Mouse (Mus musculus) naive thymus-derived CD4-positive, alpha-beta T cell, adult 2 months (primary cell): Measurements from ENCODE around the gene Ncmap.
A peak's percentile ranks its signal among the peaks of the same experiment; 100 is the strongest.

Experiments used
- DNase-seq: peaks from one replicate; pipeline ENCODE4 v3.0.0-alpha.2; 2011; ENCODE audit warnings: low read depth

Gene Ncmap

DNA sequence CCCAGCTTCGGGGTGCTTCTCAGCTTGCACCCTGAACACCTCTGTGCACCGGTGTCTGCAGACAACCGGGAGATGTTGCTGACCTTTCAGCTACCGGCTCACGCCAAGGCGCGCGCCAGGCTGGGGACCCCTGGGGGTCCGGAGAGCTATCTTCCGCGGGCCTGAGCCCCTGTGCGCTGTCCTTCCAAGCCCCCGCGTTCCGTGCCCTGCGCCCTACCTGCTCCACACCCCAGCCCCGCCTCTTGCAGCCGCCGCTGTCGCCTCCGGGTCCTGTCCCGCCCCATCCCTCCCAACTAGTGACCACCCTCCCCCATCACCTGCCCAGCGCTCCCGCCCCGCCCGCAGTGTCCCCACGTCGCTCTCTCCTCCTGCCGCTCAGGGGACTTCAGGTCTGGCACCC is at the start of gene Ncmap:
Ncmap (minus strand) TSS at position 237 of the 400 bp plus-strand sequence.
- no peak for DNase-seq

GRCm38 (mm10) chr4:135442473-135442872 is 44.4 kb upstream of the Ncmap start:
- no peak for DNase-seq

DNA sequence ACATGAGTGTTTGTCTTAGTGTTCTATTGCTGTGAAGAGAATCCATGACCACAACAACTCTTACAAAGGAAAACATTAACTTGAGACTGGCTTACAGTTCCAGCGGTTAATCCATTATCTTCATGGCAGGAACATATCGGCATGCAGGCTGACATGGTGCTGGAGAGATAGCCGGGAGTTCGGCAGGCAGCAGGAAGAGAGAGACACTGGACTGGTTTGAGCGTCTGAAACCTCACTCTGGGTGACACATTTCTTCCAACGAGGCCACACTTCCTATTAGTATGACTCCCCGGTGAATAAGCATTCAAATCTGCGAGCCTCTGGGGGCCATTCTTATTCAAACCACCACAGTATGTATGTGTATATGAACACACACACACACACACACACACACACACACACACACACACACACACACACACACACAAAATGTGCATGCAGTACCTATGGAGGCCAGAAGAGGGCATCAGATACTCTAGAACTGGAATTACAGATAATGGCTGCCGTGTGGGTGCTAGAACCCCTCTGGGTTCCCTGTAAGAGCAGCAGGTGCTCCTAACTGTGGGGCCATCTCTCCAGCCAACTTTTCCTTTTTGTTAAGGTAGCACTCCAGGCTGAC is 42.0 kb upstream of the Ncmap start:
- DNase-seq: peak; percentile 84

- peak; percentile 86 for DNase-seq
Observed at GRCm38 (mm10) chr4:135439188-135439647, 41.2 kb upstream of the Ncmap start.

- no peak for DNase-seq
Observed at GRCm38 (mm10) chr4:135437924-135438323, 39.9 kb upstream of the Ncmap start.

GRCm38 (mm10) chr4:135436291-135436690 is 38.3 kb upstream of the Ncmap start:
- DNase-seq: peak; percentile 90

- DNase-seq: no peak
Observed at GRCm38 (mm10) chr4:135434395-135434789, 36.4 kb upstream of the Ncmap start.

- DNase-seq: peak; percentile 90
Observed at GRCm38 (mm10) chr4:135433443-135434394, 35.7 kb upstream of the Ncmap start, which contains the start of gene Rcan3. Rcan3 (minus strand) TSS chr4:135433853.

DNA sequence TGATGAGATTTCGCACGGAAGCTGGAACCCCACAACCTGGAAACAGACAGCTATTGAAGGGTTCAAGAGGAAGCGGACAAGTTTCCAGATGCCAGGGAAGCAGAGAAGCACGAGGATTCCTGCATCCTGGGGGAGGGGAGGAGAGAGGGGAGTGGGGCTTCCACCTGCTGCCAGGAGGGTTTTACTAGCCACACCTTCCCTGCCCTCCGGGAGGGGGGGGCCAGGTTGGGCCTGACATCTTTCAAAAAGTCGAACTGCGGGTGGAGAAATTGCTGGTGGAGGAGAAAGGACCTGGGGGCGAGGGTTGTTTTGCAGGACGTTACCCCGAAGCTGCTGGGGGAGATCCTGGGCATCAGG is 35.0 kb upstream of the Ncmap start:
- no peak for DNase-seq

- no peak for DNase-seq
Observed at GRCm38 (mm10) chr4:135429990-135430760, 32.1 kb upstream of the Ncmap start.

GRCm38 (mm10) chr4:135429383-135429782 is 31.4 kb upstream of the Ncmap start:
- DNase-seq: no peak

GRCm38 (mm10) chr4:135426587-135426986 is 28.6 kb upstream of the Ncmap start:
- peak; percentile 60 for DNase-seq

DNA sequence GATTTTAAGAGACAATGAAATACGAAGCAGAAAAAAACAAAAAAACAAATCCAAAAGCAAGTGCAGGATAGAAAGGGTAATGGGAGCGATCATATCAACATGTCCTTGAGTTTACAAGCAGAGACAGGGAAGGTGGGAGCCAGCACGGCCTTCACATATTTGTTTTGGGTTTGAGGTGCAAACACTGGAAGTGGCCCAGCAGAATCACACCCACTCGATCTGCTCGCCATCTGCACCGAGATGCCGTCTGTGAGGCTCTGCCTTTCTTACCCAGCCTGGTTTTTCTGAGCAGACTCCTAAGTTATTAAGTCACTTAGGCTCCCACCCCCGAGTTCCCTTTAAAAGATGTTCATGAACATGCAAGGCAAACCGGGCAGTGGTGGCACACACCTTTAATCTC is 27.6 kb upstream of the Ncmap start:
- DNase-seq: no peak

DNA sequence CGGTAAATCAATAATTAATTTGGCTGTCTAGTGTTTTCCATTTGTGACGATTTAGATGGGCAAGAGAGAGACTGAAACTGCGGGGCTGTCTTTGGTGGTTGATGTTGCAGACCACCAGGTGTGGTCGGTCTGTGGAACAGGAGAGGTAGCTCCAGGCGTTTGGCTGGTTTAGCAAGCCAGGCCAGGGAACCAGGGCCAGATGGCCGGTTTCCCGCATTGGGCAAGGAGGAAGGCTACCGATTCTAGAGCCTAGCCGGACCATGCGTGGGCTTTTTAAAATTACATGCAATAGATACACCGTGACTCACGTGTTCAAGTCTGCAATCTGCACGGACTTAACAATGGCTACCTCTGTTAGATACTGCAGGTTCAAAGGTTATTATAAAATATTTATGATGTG is 22.9 kb upstream of the Ncmap start:
- DNase-seq: no peak

- no peak for DNase-seq
Observed at GRCm38 (mm10) chr4:135420416-135420815, 22.4 kb upstream of the Ncmap start.

GRCm38 (mm10) chr4:135419996-135420395 is 22.0 kb upstream of the Ncmap start:
- no peak for DNase-seq

GRCm38 (mm10) chr4:135416367-135416766 is 18.3 kb upstream of the Ncmap start:
- DNase-seq: peak; percentile 74

- no peak for DNase-seq
Observed at GRCm38 (mm10) chr4:135413491-135413890, 15.5 kb upstream of the Ncmap start.

DNA sequence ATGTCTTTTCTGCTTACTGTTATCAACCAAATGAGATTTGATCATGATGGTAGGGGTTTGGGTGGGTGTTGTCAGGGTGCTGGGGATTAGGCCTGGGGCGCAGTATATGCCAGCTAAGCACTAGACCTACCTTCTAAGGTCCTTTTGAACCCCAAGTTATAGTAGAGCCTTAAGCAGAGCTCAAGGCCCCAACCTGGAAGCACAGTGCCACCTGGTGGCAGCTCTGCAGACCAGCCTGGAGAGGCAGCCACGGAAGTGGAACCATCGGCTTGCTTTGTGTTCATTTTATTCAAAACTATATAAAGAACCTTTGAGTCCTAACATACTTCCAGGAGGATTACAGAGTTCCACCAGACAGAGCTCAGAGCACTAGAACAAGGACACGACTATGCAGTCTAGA is 13.6 kb upstream of the Ncmap start:
- peak; percentile 91 for DNase-seq

- peak; percentile 96 for DNase-seq
Observed at GRCm38 (mm10) chr4:135406180-135406579, 8.2 kb upstream of the Ncmap start.

- no peak for DNase-seq
Observed at GRCm38 (mm10) chr4:135404916-135405315, 6.9 kb upstream of the Ncmap start.

GRCm38 (mm10) chr4:135404048-135404447 is 6.0 kb upstream of the Ncmap start:
- DNase-seq: peak; percentile 59
